Mouse (Mus musculus): Measurements from ENCODE around the gene Xrra1.
"Not testable (repeated sequence)": the region's sequence is repeated elsewhere in the genome, so short reads cannot be mapped to it uniquely, and the experiment has no call there.

Xrra1 gene

DNA sequence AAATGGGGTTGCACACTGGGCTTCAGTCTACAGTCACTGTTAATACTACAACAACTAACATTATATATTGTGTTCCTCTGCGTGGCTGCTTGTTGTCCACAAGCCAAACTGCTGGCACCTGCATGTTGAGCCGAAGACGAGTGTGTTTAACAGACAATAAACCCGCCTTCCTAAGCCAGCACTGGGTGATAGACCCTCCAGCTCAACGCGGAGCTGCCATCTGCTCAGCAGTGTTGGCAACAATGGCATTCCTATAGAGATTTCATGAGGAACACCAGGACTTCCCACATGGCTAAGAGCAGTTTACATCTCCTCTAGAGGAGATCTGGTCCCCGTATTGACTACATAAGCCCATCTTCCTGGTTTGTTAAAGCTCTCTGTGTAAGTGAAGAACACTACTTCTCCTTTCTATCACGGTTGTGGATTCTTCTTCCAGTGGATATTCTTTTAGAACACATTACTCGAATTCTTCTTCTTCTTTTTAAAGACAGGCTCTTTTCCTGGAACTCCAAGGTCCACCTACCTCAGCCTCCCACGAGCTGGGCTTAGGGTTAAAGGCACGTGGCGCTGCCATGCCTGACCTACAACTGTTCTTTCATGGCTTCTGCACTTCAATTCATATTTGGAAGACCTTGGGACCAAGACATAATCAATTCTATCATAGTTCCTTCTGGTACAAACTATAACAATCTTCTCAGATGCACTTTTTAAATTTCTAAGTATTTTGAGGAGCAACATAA is 98.5 kb downstream of the Xrra1 start:
- no peak for DNase-seq

DNA sequence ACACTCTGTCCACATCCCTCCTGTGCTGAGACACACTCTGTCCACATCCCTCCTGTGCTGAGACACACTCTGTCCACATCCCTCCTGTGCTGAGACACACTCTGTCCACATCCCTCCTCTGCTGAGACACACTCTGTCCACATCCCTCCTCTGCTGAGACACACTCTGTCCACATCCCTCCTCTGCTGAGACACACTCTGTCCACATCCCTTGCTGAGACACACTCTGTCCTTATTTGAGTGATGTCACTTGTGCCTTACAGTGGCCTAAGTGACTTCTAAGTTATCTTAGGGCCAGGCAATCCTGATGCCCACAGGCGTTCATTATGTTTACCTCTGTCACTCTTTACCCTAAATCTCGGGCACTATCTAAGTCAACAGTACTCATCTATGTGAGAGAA is 101.7 kb downstream of the Xrra1 start:
- not testable (repeated sequence) for DNase-seq

- no peak for DNase-seq
Measured at GRCm38 (mm10) chr7:99961518-99961917, 102.6 kb downstream of the Xrra1 start.

- DNase-seq = no peak
Measured at GRCm38 (mm10) chr7:99962536-99963236, 103.8 kb downstream of the Xrra1 start.

DNA sequence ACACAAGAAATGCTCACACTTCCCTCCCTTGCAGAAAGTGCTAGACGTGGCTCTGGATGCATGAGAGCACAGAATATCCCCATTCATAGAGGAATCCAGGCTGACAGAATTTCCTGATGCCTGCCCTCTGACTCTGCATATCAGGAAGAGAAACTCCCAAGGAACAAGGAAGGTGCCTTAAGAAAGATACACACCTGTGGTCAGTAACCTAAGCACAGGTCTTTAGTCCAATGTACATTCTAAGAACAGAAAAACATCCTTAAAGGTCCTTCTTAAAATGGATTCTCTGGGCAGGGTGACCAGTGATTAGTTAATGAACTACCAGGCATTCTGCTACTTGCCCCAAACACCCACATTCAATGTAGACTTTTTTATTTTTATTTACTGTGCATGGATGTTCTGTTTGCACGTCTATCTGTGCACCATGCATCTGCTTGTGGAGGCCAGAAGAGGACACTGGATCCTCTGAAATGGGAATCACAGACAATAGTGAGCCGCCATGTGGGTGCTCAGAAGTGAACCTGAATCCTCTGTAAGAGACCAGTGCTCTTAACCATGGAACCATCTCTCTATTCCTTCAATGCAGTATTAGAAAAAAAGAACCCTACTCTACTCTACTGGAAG is 104.4 kb downstream of the Xrra1 start:
- DNase-seq = no peak

- peak; percentile 49 for DNase-seq
Measured at GRCm38 (mm10) chr7:99965020-99965841, 106.3 kb downstream of the Xrra1 start.

- no peak for DNase-seq
Measured at GRCm38 (mm10) chr7:99966011-99966721, 107.2 kb downstream of the Xrra1 start.

Data from cerebellum, adult 9-11 months (tissue).